Mouse (Mus musculus) ES-Bruce4 (cell line): Measurements from ENCODE around the gene Slc39a5. TPM values are rescaled to one million over a fixed set of nuclear protein-coding genes. Genes with fewer than 3 reads are reported as not detected.

Source experiments
- H3K27ac ChIP-seq: 2 replicates; pipeline ENCODE4 v1.5.1; 2012; ENCODE audit warnings: low read length, inconsistent platforms; ENCODE audit not compliant: insufficient read depth
- H3K27me3 ChIP-seq: 2 replicates; pipeline ENCODE4 v1.6.1; 2012; ENCODE audit warnings: mild to moderate bottlenecking, low read length, inconsistent platforms; ENCODE audit not compliant: control insufficient read depth, poor library complexity, insufficient read depth, severe bottlenecking
- H3K36me3 ChIP-seq: 2 replicates; pipeline ENCODE4 v1.6.1; 2012; ENCODE audit warnings: inconsistent platforms, mild to moderate bottlenecking, low read length, moderate library complexity; ENCODE audit not compliant: control insufficient read depth, poor library complexity, insufficient read depth, severe bottlenecking
- H3K4me1 ChIP-seq: one replicate; pipeline ENCODE4 v1.8.1; 2011; ENCODE audit warnings: low read length; ENCODE audit not compliant: control insufficient read depth, insufficient read depth
- H3K4me3 ChIP-seq: 2 replicates; pipeline ENCODE4 v1.5.1; 2011; ENCODE audit warnings: low read depth, mild to moderate bottlenecking, low read length
- H3K9ac ChIP-seq: 2 replicates; pipeline ENCODE4 v1.6.1; 2012; ENCODE audit warnings: low read depth, mild to moderate bottlenecking, inconsistent platforms; ENCODE audit not compliant: poor library complexity, severe bottlenecking
- H3K9me3 ChIP-seq: replicated peaks from 2 replicates; pipeline ENCODE4 v1.6.1; 2012; ENCODE audit warnings: mild to moderate bottlenecking, low read length, inconsistent platforms; ENCODE audit not compliant: control insufficient read depth, poor library complexity, insufficient read depth, severe bottlenecking
- CTCF ChIP-seq: IDR thresholded peaks from one replicate; pipeline ENCODE4 v1.8.1; 2011; ENCODE audit warnings: low read depth, low read length
- EP300 ChIP-seq: IDR thresholded peaks from 2 replicates; pipeline ENCODE4 v1.6.1; 2011; ENCODE audit warnings: low read depth, low read length; ENCODE audit not compliant: insufficient read depth
- POLR2A ChIP-seq: IDR thresholded peaks from one replicate; pipeline ENCODE4 v1.8.1; 2011; ENCODE audit warnings: low read length; ENCODE audit not compliant: insufficient read depth
- polyA plus RNA-seq: library from polyadenylated mRNA; stranded (reverse); fragments of >200 nt; gene quantifications from 2 replicates; pipeline ENCODE4 v1.2.4, GENCODE M21; 2011; ENCODE audit warnings: low read depth; ENCODE audit not compliant: missing spikeins, insufficient read depth, insufficient read length

Gene Slc39a5
- polyA plus RNA-seq, 1 experiment, result 0.31 TPM

DNA sequence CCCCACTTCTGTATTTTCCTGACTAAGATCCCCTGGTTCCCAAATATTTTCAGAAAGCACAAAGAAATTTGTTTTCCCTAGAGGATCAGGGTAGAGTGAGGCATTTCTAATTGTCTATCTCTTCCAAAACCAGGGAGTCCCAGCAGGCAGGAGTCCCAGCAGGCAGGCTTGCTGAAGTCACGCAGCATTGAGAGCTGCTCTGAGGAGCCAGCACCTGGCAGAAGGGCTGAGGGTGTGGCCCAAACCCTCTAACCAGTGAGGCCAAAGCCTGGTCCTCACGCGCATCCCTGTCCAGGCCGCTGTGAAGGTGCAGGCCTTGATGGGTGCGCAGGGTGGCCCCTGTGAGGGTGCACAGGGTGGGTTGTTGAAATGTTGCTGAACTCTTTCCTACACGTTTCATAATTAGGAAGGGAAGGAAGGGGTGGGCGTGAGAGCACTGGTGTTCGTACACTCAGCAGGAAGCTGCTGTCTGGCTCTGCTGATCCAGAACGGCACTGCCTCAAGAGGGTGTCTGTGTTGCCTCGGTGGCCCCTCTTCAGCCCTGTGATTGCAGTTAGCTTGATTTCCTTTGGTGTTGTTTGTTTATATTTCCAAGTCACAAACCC lies 37.7 kb upstream of the Slc39a5 start:
- Histone ChIP-seq H3K4me3 (no peak overlapping the region), H3K9ac (no peak overlapping the region), H3K36me3 (peaks cover 21% of the 10 kb centered on the region), H3K27me3 (no peaks in the 10 kb centered on the region), H3K27ac (no peak overlapping the region), H3K9me3 (no peaks in the 10 kb centered on the region), H3K4me1 (peaks cover 2% of the 10 kb centered on the region)
- TF ChIP-seq EP300 (no peak), CTCF (no peak), POLR2A (no peak)

- Histone ChIP-seq H3K9me3 (no peaks in the 10 kb centered on the region), H3K36me3 (peaks cover 21% of the 10 kb centered on the region)
These were observed 35.3 kb upstream of the Slc39a5 start for GRCm38 (mm10) chr10:128436376-128436775.

GRCm38 (mm10) chr10:128435873-128436272 lies 34.8 kb upstream of the Slc39a5 start:
- Histone ChIP-seq H3K4me3 (no peak overlapping the region), H3K9ac (no peak overlapping the region), H3K27ac (no peak overlapping the region), H3K27me3 (no peaks in the 10 kb centered on the region), H3K9me3 (no peaks in the 10 kb centered on the region), H3K4me1 (no peaks in the 10 kb centered on the region), H3K36me3 (peaks cover 21% of the 10 kb centered on the region)
- TF ChIP-seq CTCF (no peak), POLR2A (no peak), EP300 (no peak)

More at GRCm38 (mm10) chr10:128436376-128436775, 35.3 kb upstream of the Slc39a5 start:
- no peak for TF ChIP-seq CTCF
- TF ChIP-seq POLR2A, result no peak
- no peak for TF ChIP-seq EP300
- Histone ChIP-seq H3K9ac (no peak overlapping the region), H3K27ac (no peak overlapping the region), H3K27me3 (no peaks in the 10 kb centered on the region), H3K4me1 (no peaks in the 10 kb centered on the region), H3K4me3 (no peak overlapping the region)

GRCm38 (mm10) chr10:128435186-128435823 lies 34.3 kb upstream of the Slc39a5 start:
- Histone ChIP-seq H3K9me3 (no peaks in the 10 kb centered on the region), H3K9ac (no peak overlapping the region), H3K4me3 (no peak overlapping the region), H3K36me3 (peaks cover 24% of the 10 kb centered on the region), H3K27ac (no peak overlapping the region), H3K27me3 (no peaks in the 10 kb centered on the region), H3K4me1 (no peaks in the 10 kb centered on the region)
- TF ChIP-seq POLR2A (no peak), EP300 (no peak), CTCF (no peak)

GRCm38 (mm10) chr10:128434681-128435080 lies 33.7 kb upstream of the Slc39a5 start:
- TF ChIP-seq POLR2A (no peak), CTCF (no peak), EP300 (no peak)
- no peaks in the 10 kb centered on the region for H3K9me3 ChIP-seq
- no peaks in the 10 kb centered on the region for H3K27me3 ChIP-seq
- H3K4me3 ChIP-seq, result no peak overlapping the region
- H3K9ac ChIP-seq, result no peak overlapping the region
- no peaks in the 10 kb centered on the region for H3K4me1 ChIP-seq
- peaks cover 29% of the 10 kb centered on the region for H3K36me3 ChIP-seq
- H3K27ac ChIP-seq, result no peak overlapping the region

DNA sequence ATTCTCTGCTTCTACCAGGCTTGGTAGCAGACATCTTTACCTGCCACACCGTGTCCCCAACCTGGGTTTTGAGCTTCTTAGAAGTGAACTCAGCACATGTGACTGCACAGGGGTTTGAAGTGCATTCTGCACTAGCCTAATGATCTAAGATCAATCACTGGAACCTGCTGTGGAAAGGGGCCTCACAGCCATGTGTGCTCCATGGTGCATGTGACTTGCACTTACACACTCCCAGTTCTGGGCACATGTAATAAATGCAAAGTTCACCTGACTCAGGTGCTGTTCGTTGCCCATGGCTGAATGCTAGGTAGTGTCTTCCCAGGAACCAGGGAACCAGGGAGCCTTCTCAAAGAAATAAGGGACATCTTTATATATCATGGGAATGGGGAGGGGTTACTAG lies 32.4 kb upstream of the Slc39a5 start:
- no peak overlapping the region for H3K4me3 ChIP-seq
- H3K27me3 ChIP-seq, result no peaks in the 10 kb centered on the region
- H3K9me3 ChIP-seq, result no peaks in the 10 kb centered on the region
- no peak overlapping the region for H3K9ac ChIP-seq
- H3K27ac ChIP-seq, result no peak overlapping the region
- TF ChIP-seq POLR2A (no peak), EP300 (no peak), CTCF (no peak)
- no peaks in the 10 kb centered on the region for H3K4me1 ChIP-seq
- peaks cover 32% of the 10 kb centered on the region for H3K36me3 ChIP-seq
